Mouse (Mus musculus): Measurements from ENCODE around the gene Ybey. TPM values are rescaled to one million over a fixed set of nuclear protein-coding genes. Genes with fewer than 3 reads are reported as not detected.
A peak's percentile ranks its signal among the peaks of the same experiment; 100 is the strongest.

Ybey gene
- polyA plus RNA-seq (2015; fragmentation: Nextera tagmentation; extraction: Ambion mirVana), result 5.3 and 5.5 TPM in 2 replicates

- no peaks in the 10 kb centered on the region for H3K9me3 ChIP-seq
- peak within 1 kb of the TSS; percentile 81; the same call in 1 of the 2 replicates for H3K27ac ChIP-seq
- H3K4me1 ChIP-seq (replicated peaks), result 0 out of 2 replicates have a peak, but pooled peaks cover 5% of the 10 kb centered on the region
- H3K4me3 ChIP-seq (replicated peaks), result peak within 1 kb of the TSS; percentile 75
- peak within 1 kb of the TSS; percentile 60 for H3K4me2 ChIP-seq (replicated peaks)
- H3K27me3 ChIP-seq (replicated peaks), result no peaks in the 10 kb centered on the region
- peak within 1 kb of the TSS; percentile 87 for H3K9ac ChIP-seq
- peaks cover 15% of the 10 kb centered on the region for H3K36me3 ChIP-seq
- WGBS, result 2% methylated on average over 55 of the region's 55 CpGs
- ATAC-seq, result peak; percentile 97
These were observed at the start of gene Ybey, which contains the start of gene Mcm3ap for GRCm38 (mm10) chr10:76468203-76469162. Gene Ybey (minus strand): TSS chr10:76469114. Gene Mcm3ap (plus strand): TSS chr10:76468927.

DNA sequence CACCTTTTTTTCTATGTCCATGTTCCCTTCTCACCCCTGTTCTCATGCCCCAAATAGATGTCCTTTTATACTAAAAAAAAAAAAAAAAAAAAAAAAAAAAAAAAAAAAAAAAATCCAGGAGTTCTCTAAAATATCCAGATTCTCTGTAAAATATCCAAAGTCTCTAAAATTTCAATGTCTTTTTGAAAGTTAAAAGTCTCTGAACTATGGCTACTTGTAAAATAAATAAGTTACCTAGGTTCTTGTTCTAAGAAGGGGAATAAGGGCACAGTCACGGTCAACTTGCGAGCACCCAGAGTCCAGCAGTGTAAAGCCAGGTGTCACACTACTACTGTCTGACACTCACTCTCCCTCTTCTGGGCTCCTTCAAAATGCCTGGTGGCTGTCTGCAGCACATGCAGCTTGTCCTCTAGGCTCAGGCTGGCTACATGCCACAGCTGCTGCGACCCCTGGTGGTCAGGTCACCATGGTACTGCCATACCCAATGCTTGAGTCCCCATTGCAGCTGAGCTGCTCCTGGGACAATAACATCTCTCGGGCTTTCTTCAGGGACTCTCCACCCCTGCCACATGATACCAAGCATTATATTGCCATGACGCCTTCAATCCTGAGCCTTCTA, 44.2 kb upstream of the Ybey start:
- H3K4me2 ChIP-seq (replicated peaks), result no peak overlapping the region
- 58% methylated on average over 5 of the region's 5 CpGs for WGBS
- peak; percentile 85 for ATAC-seq
- H3K4me1 ChIP-seq (replicated peaks), result no peaks in the 10 kb centered on the region
- H3K27ac ChIP-seq, result no peak overlapping the region
- no peak overlapping the region for H3K9ac ChIP-seq
- H3K27me3 ChIP-seq (replicated peaks), result no peaks in the 10 kb centered on the region
- no peaks in the 10 kb centered on the region for H3K9me3 ChIP-seq
- H3K36me3 ChIP-seq, result peaks cover 17% of the 10 kb centered on the region; the same call in 1 of the 2 replicates
- H3K4me3 ChIP-seq (replicated peaks), result no peak overlapping the region

DNA sequence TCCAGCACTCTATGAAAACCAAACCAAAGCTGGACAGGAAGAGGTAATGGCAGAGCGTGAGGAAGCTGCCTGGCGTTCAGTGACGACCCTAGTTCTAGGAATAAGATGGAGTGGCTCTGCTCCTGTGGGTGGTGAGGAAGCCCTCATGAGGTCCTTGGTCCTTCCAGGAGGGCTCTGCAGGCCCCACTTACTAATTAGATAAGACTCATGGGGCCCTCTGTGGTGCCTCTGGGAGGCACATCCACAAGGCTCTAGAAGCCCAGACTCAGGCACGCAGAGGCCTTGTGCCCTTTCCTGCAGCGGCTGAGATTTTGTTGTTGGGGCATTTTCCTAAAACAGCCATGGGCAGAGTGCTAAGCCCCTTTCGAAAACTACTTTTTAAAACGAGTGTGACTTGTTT, 37.0 kb upstream of the Ybey start:
- Histone ChIP-seq H3K9ac (no peak overlapping the region), H3K27me3 (replicated peaks) (no peaks in the 10 kb centered on the region), H3K9me3 (no peaks in the 10 kb centered on the region), H3K4me2 (replicated peaks) (no peak overlapping the region), H3K27ac (no peak overlapping the region), H3K36me3 (peaks cover 31% of the 10 kb centered on the region), H3K4me3 (replicated peaks) (no peak overlapping the region), H3K4me1 (replicated peaks) (no peaks in the 10 kb centered on the region)
- ATAC-seq, result no peak
- WGBS, result 92% methylated on average over 7 of the region's 7 CpGs

DNA sequence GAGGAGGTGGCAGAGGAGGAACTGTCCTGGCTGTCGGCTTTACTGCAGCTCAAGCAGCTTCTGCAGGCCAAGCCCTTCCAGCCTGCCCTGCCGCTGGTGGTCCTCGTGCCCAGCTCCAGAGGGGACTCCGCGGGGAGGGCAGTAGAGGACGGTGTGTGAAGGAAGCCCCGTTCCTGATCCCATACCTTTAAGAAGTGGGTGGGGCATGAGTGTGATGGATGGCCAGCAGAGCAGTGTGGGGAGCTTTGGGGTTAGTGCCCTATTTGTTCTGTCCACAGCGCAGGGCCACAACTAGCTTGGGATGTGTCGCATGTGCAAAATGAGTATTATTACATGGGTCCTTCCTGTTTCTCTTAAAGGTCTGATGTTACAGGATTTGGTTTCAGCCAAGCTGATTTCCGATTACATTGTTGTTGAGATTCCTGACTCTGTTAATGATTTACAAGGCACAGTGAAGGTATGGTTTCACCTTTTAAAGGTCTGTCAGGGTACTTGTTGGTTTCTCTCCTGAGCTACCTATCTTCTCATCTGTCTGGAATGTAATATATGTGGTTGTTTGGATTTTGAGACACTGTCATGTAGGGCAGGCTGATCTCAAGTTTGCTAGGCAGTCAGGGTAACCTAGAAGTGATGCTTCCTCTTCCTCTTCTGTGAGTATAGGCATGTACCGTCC, 35.5 kb upstream of the Ybey start:
- WGBS, result 65% methylated on average over 11 of the region's 11 CpGs
- Histone ChIP-seq H3K4me2 (replicated peaks) (0 out of 2 replicates have a peak overlapping the region, but pooled peaks have one; percentile 7), H3K27me3 (replicated peaks) (no peaks in the 10 kb centered on the region), H3K4me3 (replicated peaks) (no peak overlapping the region), H3K36me3 (peaks cover 33% of the 10 kb centered on the region), H3K9ac (no peak overlapping the region), H3K27ac (no peak overlapping the region), H3K4me1 (replicated peaks) (no peaks in the 10 kb centered on the region), H3K9me3 (no peaks in the 10 kb centered on the region)
- ATAC-seq, result peak; percentile 81

GRCm38 (mm10) chr10:76497522-76497921, 28.6 kb upstream of the Ybey start:
- ATAC-seq, result no peak
- H3K9me3 ChIP-seq, result no peaks in the 10 kb centered on the region
- no peak overlapping the region for H3K9ac ChIP-seq
- H3K4me3 ChIP-seq (replicated peaks), result no peak overlapping the region
- peaks cover 21% of the 10 kb centered on the region for H3K36me3 ChIP-seq
- no peaks in the 10 kb centered on the region for H3K27me3 ChIP-seq (replicated peaks)
- no peak overlapping the region for H3K27ac ChIP-seq
- 92% methylated on average over 4 of the region's 4 CpGs for WGBS
- H3K4me2 ChIP-seq (replicated peaks), result no peak overlapping the region
- no peaks in the 10 kb centered on the region for H3K4me1 ChIP-seq (replicated peaks)

- no peak overlapping the region for H3K9ac ChIP-seq
- no peak for ATAC-seq
- no peaks in the 10 kb centered on the region for H3K4me1 ChIP-seq (replicated peaks)
- no peaks in the 10 kb centered on the region for H3K9me3 ChIP-seq
- H3K4me3 ChIP-seq (replicated peaks), result no peak overlapping the region
- H3K27ac ChIP-seq, result no peak overlapping the region
- 91% methylated on average over 7 of the region's 7 CpGs for WGBS
- no peaks in the 10 kb centered on the region for H3K27me3 ChIP-seq (replicated peaks)
- no peak overlapping the region for H3K4me2 ChIP-seq (replicated peaks)
- peaks cover 22% of the 10 kb centered on the region for H3K36me3 ChIP-seq
These were observed 27.5 kb upstream of the Ybey start for GRCm38 (mm10) chr10:76496366-76496765.

DNA sequence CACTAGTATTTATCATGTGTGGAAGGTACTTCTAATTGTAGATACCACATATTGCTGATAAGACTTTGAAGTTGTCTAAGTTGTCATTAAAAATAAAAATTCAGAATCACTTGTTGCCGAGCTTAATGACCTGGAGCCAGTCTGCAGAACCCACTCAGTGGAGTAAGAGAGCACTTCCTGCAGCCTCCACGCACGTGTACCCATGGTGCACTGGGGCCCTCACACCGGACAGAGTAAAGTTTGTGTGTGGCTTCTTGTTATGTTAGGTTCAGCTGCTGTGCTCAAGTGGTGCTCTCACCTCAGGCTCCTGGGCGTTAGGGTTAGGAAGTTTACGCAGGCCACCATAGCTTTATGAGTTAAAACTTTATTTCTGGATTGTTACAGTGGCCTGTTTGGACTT, 26.6 kb upstream of the Ybey start:
- WGBS, result 90% methylated on average over 6 of the region's 6 CpGs
- H3K36me3 ChIP-seq, result peaks cover 30% of the 10 kb centered on the region
- no peak overlapping the region for H3K9ac ChIP-seq
- no peaks in the 10 kb centered on the region for H3K4me1 ChIP-seq (replicated peaks)
- H3K9me3 ChIP-seq, result no peaks in the 10 kb centered on the region
- no peak overlapping the region for H3K27ac ChIP-seq
- H3K4me2 ChIP-seq (replicated peaks), result no peak overlapping the region
- ATAC-seq, result no peak
- H3K4me3 ChIP-seq (replicated peaks), result no peak overlapping the region
- no peaks in the 10 kb centered on the region for H3K27me3 ChIP-seq (replicated peaks)

DNA sequence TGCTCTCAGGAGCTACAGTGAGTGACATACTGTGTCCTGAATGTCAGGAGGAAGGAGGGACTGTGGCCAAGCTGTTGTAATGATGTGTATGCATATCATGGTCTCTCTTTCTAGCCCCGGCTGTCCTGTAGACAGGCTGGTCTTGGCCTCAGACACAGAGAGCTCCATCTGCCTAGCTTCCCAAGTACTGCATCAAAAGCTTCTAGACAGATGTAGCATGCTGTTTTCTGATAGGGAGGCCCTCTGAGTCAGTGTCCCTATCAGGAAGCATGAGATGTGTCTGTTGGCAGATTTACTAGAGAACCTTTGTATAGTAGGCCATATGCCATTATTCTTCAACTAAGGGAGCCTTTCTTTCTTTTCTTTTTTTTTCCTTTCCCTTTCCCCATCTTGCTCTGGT, 24.6 kb upstream of the Ybey start:
- no peak overlapping the region for H3K9ac ChIP-seq
- no peaks in the 10 kb centered on the region for H3K27me3 ChIP-seq (replicated peaks)
- ATAC-seq, result no peak
- no peak overlapping the region for H3K27ac ChIP-seq
- no peak overlapping the region for H3K4me2 ChIP-seq (replicated peaks)
- H3K36me3 ChIP-seq, result peaks cover 41% of the 10 kb centered on the region
- H3K4me1 ChIP-seq (replicated peaks), result no peaks in the 10 kb centered on the region
- no peaks in the 10 kb centered on the region for H3K9me3 ChIP-seq
- H3K4me3 ChIP-seq (replicated peaks), result no peak overlapping the region
- WGBS, result 68% methylated on average over 1 of the region's 1 CpGs

GRCm38 (mm10) chr10:76489205-76489604, 20.3 kb upstream of the Ybey start:
- Histone ChIP-seq H3K4me2 (replicated peaks) (no peak overlapping the region), H3K9ac (no peak overlapping the region), H3K9me3 (no peaks in the 10 kb centered on the region), H3K27ac (no peak overlapping the region), H3K4me3 (replicated peaks) (no peak overlapping the region), H3K27me3 (replicated peaks) (no peaks in the 10 kb centered on the region), H3K36me3 (peaks cover 58% of the 10 kb centered on the region), H3K4me1 (replicated peaks) (no peaks in the 10 kb centered on the region)
- WGBS, result 93% methylated on average over 15 of the region's 15 CpGs
- ATAC-seq, result no peak

DNA sequence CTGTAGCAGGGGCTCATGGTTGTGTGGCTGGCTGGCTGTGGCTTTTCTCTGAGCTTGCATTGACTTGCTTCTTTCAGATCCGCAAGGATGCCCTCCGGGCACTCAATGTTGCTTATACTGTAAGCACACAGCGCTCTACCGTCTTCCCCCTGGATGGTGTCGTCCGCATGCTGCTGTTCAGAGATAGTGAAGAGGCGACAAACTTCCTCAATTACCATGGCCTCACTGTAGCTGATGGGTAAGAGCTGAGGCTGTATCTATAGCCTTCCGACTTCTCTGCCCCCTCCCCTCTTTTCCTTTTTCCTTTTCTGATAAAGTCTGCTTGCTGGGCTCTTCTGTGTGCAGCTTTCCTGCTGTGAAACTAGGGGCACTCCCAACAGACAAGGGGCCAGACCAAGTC, 19.4 kb upstream of the Ybey start:
- H3K9ac ChIP-seq, result no peak overlapping the region
- H3K36me3 ChIP-seq, result peaks cover 53% of the 10 kb centered on the region
- no peak overlapping the region for H3K4me3 ChIP-seq (replicated peaks)
- H3K27ac ChIP-seq, result no peak overlapping the region
- H3K4me1 ChIP-seq (replicated peaks), result no peaks in the 10 kb centered on the region
- 93% methylated on average over 8 of the region's 8 CpGs for WGBS
- ATAC-seq, result no peak
- no peaks in the 10 kb centered on the region for H3K27me3 ChIP-seq (replicated peaks)
- no peaks in the 10 kb centered on the region for H3K9me3 ChIP-seq
- no peak overlapping the region for H3K4me2 ChIP-seq (replicated peaks)

GRCm38 (mm10) chr10:76486302-76486701, 17.4 kb upstream of the Ybey start:
- peaks cover 59% of the 10 kb centered on the region for H3K36me3 ChIP-seq
- no peak overlapping the region for H3K4me3 ChIP-seq (replicated peaks)
- no peaks in the 10 kb centered on the region for H3K4me1 ChIP-seq (replicated peaks)
- no peak overlapping the region for H3K27ac ChIP-seq
- WGBS, result 97% methylated on average over 2 of the region's 2 CpGs
- no peak overlapping the region for H3K9ac ChIP-seq
- no peak overlapping the region for H3K4me2 ChIP-seq (replicated peaks)
- no peak for ATAC-seq
- no peaks in the 10 kb centered on the region for H3K9me3 ChIP-seq
- no peaks in the 10 kb centered on the region for H3K27me3 ChIP-seq (replicated peaks)

GRCm38 (mm10) chr10:76481480-76481879, 12.6 kb upstream of the Ybey start:
- Histone ChIP-seq H3K27me3 (replicated peaks) (no peaks in the 10 kb centered on the region), H3K27ac (no peak overlapping the region), H3K36me3 (peaks cover 59% of the 10 kb centered on the region), H3K4me3 (replicated peaks) (no peak overlapping the region), H3K9me3 (no peaks in the 10 kb centered on the region), H3K4me2 (replicated peaks) (no peak overlapping the region), H3K4me1 (replicated peaks) (no peaks in the 10 kb centered on the region), H3K9ac (no peak overlapping the region)
- WGBS, result 93% methylated on average over 6 of the region's 6 CpGs
- no peak for ATAC-seq
